Mouse (Mus musculus): ENCODE measurements around the gene Retreg2. TPM values are rescaled to one million over a fixed set of nuclear protein-coding genes. Genes with fewer than 3 reads are reported as not detected.

Retreg2 gene
- polyA plus RNA-seq, 1 experiment from 2014 or later: 47.8 TPM

- ATAC-seq (ENCODE audit: insufficient read depth, low FRiP score, low read depth): peak; percentile 54
- Histone ChIP-seq H3K9me3 (no peaks in the 10 kb centered on the region), H3K4me3 (replicated peaks) (peak overlapping the region; percentile 62), H3K27ac (peak overlapping the region; percentile 57), H3K9ac (peak overlapping the region; percentile 53), H3K27me3 (replicated peaks) (no peaks in the 10 kb centered on the region), H3K4me1 (peaks cover 14% of the 10 kb centered on the region), H3K4me2 (peak overlapping the region; percentile 99), H3K36me3 (peaks cover 12% of the 10 kb centered on the region)
- 6% methylated on average over 23 of the region's 23 CpGs for WGBS
These were observed 36.9 kb downstream of the Retreg2 start for GRCm38 (mm10) chr1:75179334-75180104.

GRCm38 (mm10) chr1:75180105-75180590 is 37.6 kb downstream of the Retreg2 start, which contains the start of gene Abcb6:
TSS of gene Abcb6 (minus strand) at chr1:75180392.
- H3K27ac ChIP-seq: peak within 1 kb of the TSS; percentile 57
- H3K36me3 ChIP-seq: peaks cover 17% of the 10 kb centered on the region
- peak within 1 kb of the TSS; percentile 99 for H3K4me2 ChIP-seq
- H3K4me1 ChIP-seq: peaks cover 14% of the 10 kb centered on the region
- H3K27me3 ChIP-seq (replicated peaks): no peaks in the 10 kb centered on the region
- peak; percentile 90 for ATAC-seq (ENCODE audit: insufficient read depth, low FRiP score, low read depth)
- H3K9me3 ChIP-seq: no peaks in the 10 kb centered on the region
- under 1% methylated on average over 31 of the region's 31 CpGs for WGBS
- H3K4me3 ChIP-seq (replicated peaks): peak within 1 kb of the TSS; percentile 62
- peak within 1 kb of the TSS; percentile 53 for H3K9ac ChIP-seq

GRCm38 (mm10) chr1:75180741-75181140 is 38.2 kb downstream of the Retreg2 start:
- no peaks in the 10 kb centered on the region for H3K27me3 ChIP-seq (replicated peaks)
- no peak overlapping the region for H3K27ac ChIP-seq
- no peaks in the 10 kb centered on the region for H3K9me3 ChIP-seq
- H3K36me3 ChIP-seq: peaks cover 23% of the 10 kb centered on the region
- H3K4me1 ChIP-seq: peaks cover 14% of the 10 kb centered on the region
- peak overlapping the region; percentile 99 for H3K4me2 ChIP-seq
- no peak for ATAC-seq (ENCODE audit: insufficient read depth, low FRiP score, low read depth)
- WGBS: 31% methylated on average over 7 of the region's 7 CpGs
- no peak overlapping the region for H3K9ac ChIP-seq
- peak overlapping the region; percentile 62; the same call in 1 of the 2 replicates for H3K4me3 ChIP-seq (replicated peaks)

GRCm38 (mm10) chr1:75181377-75181870 is 38.8 kb downstream of the Retreg2 start:
- peaks cover 26% of the 10 kb centered on the region for H3K36me3 ChIP-seq
- WGBS: 89% methylated on average over 4 of the region's 4 CpGs

GRCm38 (mm10) chr1:75182160-75182559 is 39.6 kb downstream of the Retreg2 start:
- WGBS: 70% methylated on average over 4 of the region's 4 CpGs
- no peaks in the 10 kb centered on the region for H3K27me3 ChIP-seq (replicated peaks)
- no peaks in the 10 kb centered on the region for H3K9me3 ChIP-seq
- ATAC-seq (ENCODE audit: insufficient read depth, low FRiP score, low read depth): no peak
- H3K27ac ChIP-seq: no peak overlapping the region
- no peak overlapping the region for H3K9ac ChIP-seq
- peaks cover 32% of the 10 kb centered on the region for H3K36me3 ChIP-seq
- peaks cover 14% of the 10 kb centered on the region for H3K4me1 ChIP-seq
- H3K4me3 ChIP-seq (replicated peaks): no peak overlapping the region
- H3K4me2 ChIP-seq: no peak overlapping the region

More at GRCm38 (mm10) chr1:75181377-75181870, 38.8 kb downstream of the Retreg2 start:
- ATAC-seq (ENCODE audit: insufficient read depth, low FRiP score, low read depth): no peak
- Histone ChIP-seq H3K27ac (no peak overlapping the region), H3K4me2 (no peak overlapping the region), H3K4me3 (replicated peaks) (no peak overlapping the region), H3K9ac (no peak overlapping the region), H3K9me3 (no peaks in the 10 kb centered on the region), H3K27me3 (replicated peaks) (no peaks in the 10 kb centered on the region), H3K4me1 (peaks cover 14% of the 10 kb centered on the region)

- Histone ChIP-seq H3K9me3 (no peaks in the 10 kb centered on the region), H3K4me2 (no peak overlapping the region), H3K27ac (no peak overlapping the region), H3K4me3 (replicated peaks) (no peak overlapping the region), H3K9ac (no peak overlapping the region), H3K36me3 (peaks cover 42% of the 10 kb centered on the region), H3K4me1 (peaks cover 11% of the 10 kb centered on the region; the same call in 1 of the 2 replicates), H3K27me3 (replicated peaks) (no peaks in the 10 kb centered on the region)
- ATAC-seq (ENCODE audit: insufficient read depth, low FRiP score, low read depth): no peak
- WGBS: 88% methylated on average over 11 of the region's 11 CpGs
These were observed 42.9 kb downstream of the Retreg2 start for GRCm38 (mm10) chr1:75185495-75185894.

GRCm38 (mm10) chr1:75187126-75187525 is 44.5 kb downstream of the Retreg2 start:
- H3K36me3 ChIP-seq: peaks cover 41% of the 10 kb centered on the region
- no peak for ATAC-seq (ENCODE audit: insufficient read depth, low FRiP score, low read depth)

GRCm38 (mm10) chr1:75187914-75188483 is 45.4 kb downstream of the Retreg2 start:
- H3K9me3 ChIP-seq: no peaks in the 10 kb centered on the region
- no peak for ATAC-seq (ENCODE audit: insufficient read depth, low FRiP score, low read depth)
- H3K4me3 ChIP-seq (replicated peaks): no peak overlapping the region
- peaks cover 32% of the 10 kb centered on the region for H3K36me3 ChIP-seq
- no peak overlapping the region for H3K9ac ChIP-seq
- no peak overlapping the region for H3K27ac ChIP-seq
- H3K27me3 ChIP-seq (replicated peaks): no peaks in the 10 kb centered on the region
- no peak overlapping the region for H3K4me2 ChIP-seq
- H3K4me1 ChIP-seq: peaks cover 13% of the 10 kb centered on the region
- 78% methylated on average over 2 of the region's 2 CpGs for WGBS

More at GRCm38 (mm10) chr1:75187126-75187525, 44.5 kb downstream of the Retreg2 start:
- no peak overlapping the region for H3K27ac ChIP-seq
- H3K4me1 ChIP-seq: peaks cover 12% of the 10 kb centered on the region
- H3K9me3 ChIP-seq: no peaks in the 10 kb centered on the region
- H3K27me3 ChIP-seq (replicated peaks): no peaks in the 10 kb centered on the region
- H3K4me2 ChIP-seq: no peak overlapping the region
- no peak overlapping the region for H3K4me3 ChIP-seq (replicated peaks)
- H3K9ac ChIP-seq: no peak overlapping the region

- H3K36me3 ChIP-seq: peaks cover 27% of the 10 kb centered on the region
- no peak overlapping the region for H3K9ac ChIP-seq
- H3K4me1 ChIP-seq: peaks cover 19% of the 10 kb centered on the region
- 39% methylated on average over 2 of the region's 2 CpGs for WGBS
- peak overlapping the region; percentile 90; the same call in 1 of the 2 replicates for H3K4me3 ChIP-seq (replicated peaks)
- H3K4me2 ChIP-seq: peak overlapping the region; percentile 91
- ATAC-seq (ENCODE audit: insufficient read depth, low FRiP score, low read depth): no peak
- H3K27ac ChIP-seq: no peak overlapping the region
- H3K27me3 ChIP-seq (replicated peaks): no peaks in the 10 kb centered on the region
- no peaks in the 10 kb centered on the region for H3K9me3 ChIP-seq
These were observed 48.0 kb downstream of the Retreg2 start for GRCm38 (mm10) chr1:75190577-75190976.

GRCm38 (mm10) chr1:75191258-75191621 is 48.7 kb downstream of the Retreg2 start:
- 49% methylated on average over 5 of the region's 5 CpGs for WGBS

GRCm38 (mm10) chr1:75191622-75192402 is 49.2 kb downstream of the Retreg2 start, which contains the start of the genes Ankzf1 and Atg9a:
TSS of gene Ankzf1 (plus strand) at chr1:75192151.
TSS of gene Atg9a (minus strand) at chr1:75192196.
- Histone ChIP-seq H3K4me3 (replicated peaks) (peak within 1 kb of the TSS; percentile 90), H3K9ac (peak within 1 kb of the TSS; percentile 85), H3K27ac (peak within 1 kb of the TSS; percentile 98), H3K4me2 (peak within 1 kb of the TSS; percentile 91), H3K27me3 (replicated peaks) (no peaks in the 10 kb centered on the region), H3K36me3 (peaks cover 24% of the 10 kb centered on the region), H3K9me3 (no peaks in the 10 kb centered on the region), H3K4me1 (peaks cover 19% of the 10 kb centered on the region)
- peak; percentile 99 for ATAC-seq (ENCODE audit: insufficient read depth, low FRiP score, low read depth)
- WGBS: under 1% methylated on average over 56 of the region's 56 CpGs

More at GRCm38 (mm10) chr1:75191258-75191621, 48.7 kb downstream of the Retreg2 start:
- H3K36me3 ChIP-seq: peaks cover 25% of the 10 kb centered on the region
- H3K27ac ChIP-seq: peak overlapping the region; percentile 87
- peaks cover 19% of the 10 kb centered on the region for H3K4me1 ChIP-seq
- H3K4me2 ChIP-seq: peak overlapping the region; percentile 91
- H3K27me3 ChIP-seq (replicated peaks): no peaks in the 10 kb centered on the region
- peak overlapping the region; percentile 85 for H3K9ac ChIP-seq
- H3K4me3 ChIP-seq (replicated peaks): peak overlapping the region; percentile 90
- no peaks in the 10 kb centered on the region for H3K9me3 ChIP-seq
- no peak for ATAC-seq (ENCODE audit: insufficient read depth, low FRiP score, low read depth)

Data from stomach, embryonic 15.5 days (tissue).